Mouse (Mus musculus): ENCODE data around the gene Polr3h. TPM values are rescaled to one million over a fixed set of nuclear protein-coding genes. Genes with fewer than 3 reads are reported as not detected.

The Polr3h gene
- polyA plus RNA-seq, 1 experiment from 2014 or later = 106 TPM

- Histone ChIP-seq H3K4me1 (replicated peaks) (peaks cover 6% of the 10 kb centered on the region), H3K9ac (no peak overlapping the region), H3K9me3 (replicated peaks) (0 out of 2 replicates have a peak, but pooled peaks cover 3% of the 10 kb centered on the region), H3K4me2 (no peak overlapping the region), H3K27ac (ENCODE audit: poor library complexity, severe bottlenecking) (no peak overlapping the region), H3K36me3 (peaks cover 11% of the 10 kb centered on the region), H3K27me3 (replicated peaks) (no peaks in the 10 kb centered on the region), H3K4me3 (no peak overlapping the region)
- no peak for ATAC-seq (ENCODE audit: insufficient number of reproducible peaks, low FRiP score)
- 72% methylated on average over 10 of the region's 10 CpGs for WGBS
Measured at GRCm38 (mm10) chr15:81949076-81949475, 23.0 kb upstream of the Polr3h start.

GRCm38 (mm10) chr15:81943176-81943749 lies 17.2 kb upstream of the Polr3h start:
- Histone ChIP-seq H3K27me3 (replicated peaks) (no peaks in the 10 kb centered on the region), H3K4me2 (no peak overlapping the region), H3K4me3 (no peak overlapping the region), H3K36me3 (no peaks in the 10 kb centered on the region), H3K9ac (no peak overlapping the region), H3K9me3 (replicated peaks) (0 out of 2 replicates have a peak, but pooled peaks cover 3% of the 10 kb centered on the region), H3K27ac (ENCODE audit: poor library complexity, severe bottlenecking) (no peak overlapping the region), H3K4me1 (replicated peaks) (peaks cover 10% of the 10 kb centered on the region)
- WGBS = 24% methylated on average over 9 of the region's 9 CpGs
- no peak for ATAC-seq (ENCODE audit: insufficient number of reproducible peaks, low FRiP score)

GRCm38 (mm10) chr15:81941010-81941409 lies 15.0 kb upstream of the Polr3h start:
- H3K4me2 ChIP-seq = no peak overlapping the region
- no peaks in the 10 kb centered on the region for H3K9me3 ChIP-seq (replicated peaks)
- H3K4me3 ChIP-seq = no peak overlapping the region
- H3K9ac ChIP-seq = no peak overlapping the region
- H3K27me3 ChIP-seq (replicated peaks) = peaks cover 6% of the 10 kb centered on the region; the same call in 1 of the 2 replicates
- no peak overlapping the region for H3K27ac ChIP-seq (ENCODE audit: poor library complexity, severe bottlenecking)
- WGBS = 90% methylated on average over 2 of the region's 2 CpGs
- no peak for ATAC-seq (ENCODE audit: insufficient number of reproducible peaks, low FRiP score)
- peaks cover 32% of the 10 kb centered on the region for H3K4me1 ChIP-seq (replicated peaks)
- no peaks in the 10 kb centered on the region for H3K36me3 ChIP-seq

GRCm38 (mm10) chr15:81940219-81940618 lies 14.2 kb upstream of the Polr3h start:
- H3K27ac ChIP-seq (ENCODE audit: poor library complexity, severe bottlenecking) = no peak overlapping the region
- H3K4me3 ChIP-seq = no peak overlapping the region
- H3K4me1 ChIP-seq (replicated peaks) = peaks cover 34% of the 10 kb centered on the region
- ATAC-seq (ENCODE audit: insufficient number of reproducible peaks, low FRiP score) = no peak
- H3K9me3 ChIP-seq (replicated peaks) = no peaks in the 10 kb centered on the region
- WGBS = 81% methylated on average over 5 of the region's 5 CpGs
- peaks cover 6% of the 10 kb centered on the region; the same call in 1 of the 2 replicates for H3K27me3 ChIP-seq (replicated peaks)
- H3K36me3 ChIP-seq = no peaks in the 10 kb centered on the region
- no peak overlapping the region for H3K9ac ChIP-seq
- no peak overlapping the region for H3K4me2 ChIP-seq

GRCm38 (mm10) chr15:81939774-81940173 lies 13.7 kb upstream of the Polr3h start:
- ATAC-seq (ENCODE audit: insufficient number of reproducible peaks, low FRiP score) = no peak

GRCm38 (mm10) chr15:81939157-81939715 lies 13.2 kb upstream of the Polr3h start:
- no peak for ATAC-seq (ENCODE audit: insufficient number of reproducible peaks, low FRiP score)
- Histone ChIP-seq H3K4me2 (no peak overlapping the region), H3K27ac (ENCODE audit: poor library complexity, severe bottlenecking) (no peak overlapping the region), H3K36me3 (no peaks in the 10 kb centered on the region), H3K27me3 (replicated peaks) (peaks cover 6% of the 10 kb centered on the region; the same call in 1 of the 2 replicates), H3K9me3 (replicated peaks) (no peaks in the 10 kb centered on the region), H3K4me3 (no peak overlapping the region), H3K4me1 (replicated peaks) (peaks cover 34% of the 10 kb centered on the region), H3K9ac (no peak overlapping the region)
- WGBS = 88% methylated on average over 10 of the region's 10 CpGs

More at GRCm38 (mm10) chr15:81939774-81940173, 13.7 kb upstream of the Polr3h start:
- peaks cover 6% of the 10 kb centered on the region; the same call in 1 of the 2 replicates for H3K27me3 ChIP-seq (replicated peaks)
- 70% methylated on average over 4 of the region's 4 CpGs for WGBS
- no peak overlapping the region for H3K4me3 ChIP-seq
- no peaks in the 10 kb centered on the region for H3K9me3 ChIP-seq (replicated peaks)
- no peaks in the 10 kb centered on the region for H3K36me3 ChIP-seq
- H3K4me1 ChIP-seq (replicated peaks) = peaks cover 34% of the 10 kb centered on the region
- no peak overlapping the region for H3K9ac ChIP-seq
- H3K4me2 ChIP-seq = no peak overlapping the region
- no peak overlapping the region for H3K27ac ChIP-seq (ENCODE audit: poor library complexity, severe bottlenecking)

- Histone ChIP-seq H3K27me3 (replicated peaks) (peaks cover 6% of the 10 kb centered on the region; the same call in 1 of the 2 replicates), H3K27ac (ENCODE audit: poor library complexity, severe bottlenecking) (no peak overlapping the region), H3K9ac (no peak overlapping the region), H3K36me3 (no peaks in the 10 kb centered on the region), H3K4me1 (replicated peaks) (peaks cover 30% of the 10 kb centered on the region), H3K4me3 (no peak overlapping the region), H3K9me3 (replicated peaks) (no peaks in the 10 kb centered on the region), H3K4me2 (no peak overlapping the region)
- ATAC-seq (ENCODE audit: insufficient number of reproducible peaks, low FRiP score) = 0 out of 2 replicates have a peak, but pooled peaks have one; percentile 23
- WGBS = 30% methylated on average over 2 of the region's 2 CpGs
Measured at GRCm38 (mm10) chr15:81938246-81938645, 12.2 kb upstream of the Polr3h start.

- Histone ChIP-seq H3K36me3 (no peaks in the 10 kb centered on the region), H3K4me1 (replicated peaks) (peaks cover 28% of the 10 kb centered on the region), H3K9me3 (replicated peaks) (no peaks in the 10 kb centered on the region), H3K9ac (peak overlapping the region; percentile 66), H3K27me3 (replicated peaks) (peaks cover 6% of the 10 kb centered on the region; the same call in 1 of the 2 replicates), H3K4me3 (peak overlapping the region; percentile 46), H3K4me2 (peak overlapping the region; percentile 73), H3K27ac (ENCODE audit: poor library complexity, severe bottlenecking) (peak overlapping the region; percentile 13; the same call in 1 of the 2 replicates)
- peak; percentile 4; the same call in 1 of the 2 replicates for ATAC-seq (ENCODE audit: insufficient number of reproducible peaks, low FRiP score)
- WGBS = 8% methylated on average over 19 of the region's 19 CpGs
Measured at GRCm38 (mm10) chr15:81937098-81937972, 11.3 kb upstream of the Polr3h start.

GRCm38 (mm10) chr15:81936679-81937078 lies 10.6 kb upstream of the Polr3h start, which contains the start of gene Csdc2:
Gene Csdc2 (plus strand): TSS chr15:81936759.
- peak within 1 kb of the TSS; percentile 46 for H3K4me3 ChIP-seq
- H3K36me3 ChIP-seq = no peaks in the 10 kb centered on the region
- under 1% methylated on average over 12 of the region's 12 CpGs for WGBS
- peaks cover 6% of the 10 kb centered on the region; the same call in 1 of the 2 replicates for H3K27me3 ChIP-seq (replicated peaks)
- H3K4me1 ChIP-seq (replicated peaks) = peaks cover 28% of the 10 kb centered on the region
- H3K4me2 ChIP-seq = peak within 1 kb of the TSS; percentile 73
- H3K9ac ChIP-seq = peak within 1 kb of the TSS; percentile 66
- ATAC-seq (ENCODE audit: insufficient number of reproducible peaks, low FRiP score) = peak; percentile 30; the same call in 1 of the 2 replicates
- peak within 1 kb of the TSS; percentile 13 for H3K27ac ChIP-seq (ENCODE audit: poor library complexity, severe bottlenecking)
- H3K9me3 ChIP-seq (replicated peaks) = no peaks in the 10 kb centered on the region

GRCm38 (mm10) chr15:81935869-81936637 lies 10.0 kb upstream of the Polr3h start:
- Histone ChIP-seq H3K4me3 (peak overlapping the region; percentile 46), H3K9ac (peak overlapping the region; percentile 66; the same call in 1 of the 2 replicates), H3K36me3 (no peaks in the 10 kb centered on the region), H3K4me2 (peak overlapping the region; percentile 73), H3K27ac (ENCODE audit: poor library complexity, severe bottlenecking) (peak overlapping the region; percentile 13; the same call in 1 of the 2 replicates), H3K4me1 (replicated peaks) (peaks cover 28% of the 10 kb centered on the region), H3K9me3 (replicated peaks) (no peaks in the 10 kb centered on the region), H3K27me3 (replicated peaks) (peaks cover 6% of the 10 kb centered on the region; the same call in 1 of the 2 replicates)
- 53% methylated on average over 7 of the region's 7 CpGs for WGBS
- no peak for ATAC-seq (ENCODE audit: insufficient number of reproducible peaks, low FRiP score)

Data from heart, embryonic 12.5 days (tissue).